Mouse (Mus musculus): ENCODE data around the gene Rtkn2.

DNA sequence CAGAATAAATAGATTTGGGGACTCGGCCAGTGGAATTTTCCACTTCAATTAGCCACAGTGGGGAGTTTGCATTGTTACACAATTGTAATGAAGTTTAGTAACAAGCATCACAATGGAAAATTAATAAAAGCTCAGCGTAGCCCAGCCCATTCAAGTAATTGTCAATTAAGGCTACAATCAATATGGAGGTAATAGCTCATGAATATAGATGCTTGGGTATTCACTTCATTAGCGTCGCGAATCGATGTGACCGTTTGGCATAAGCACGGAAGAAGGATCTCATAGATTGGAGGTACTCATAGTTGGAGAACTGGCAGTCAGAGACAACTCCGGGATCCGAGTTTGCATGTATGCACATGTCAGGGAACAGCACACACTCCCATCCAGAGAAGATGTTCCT lies 85.2 kb downstream of the Rtkn2 start:
- TF ChIP-seq CTCF (IDR thresholded peaks at IDR 0.05; ENCODE audit: control insufficient read depth, insufficient read depth, low read length), result no peak
- no peak for TF ChIP-seq POLR2A (IDR thresholded peaks at IDR 0.05; ENCODE audit: borderline replicate concordance, control insufficient read depth, low read depth, low read length)
